Mouse (Mus musculus) T-helper 1 cell (primary cell): ENCODE results near the gene Stx7.
"Not testable (repeated sequence)": the region's sequence is repeated elsewhere in the genome, so short reads cannot be mapped to it uniquely, and the experiment has no call there.

ENCODE experiments used
- in situ Hi-C: fragments of 300-600 bp; cut with MboI, MseI; formaldehyde crosslinking; loops from one replicate; pipeline ENCODE4 v1.15.1; 2025; ENCODE audit warnings: high pct_unique_total_duplicates

Stx7 gene

DNA sequence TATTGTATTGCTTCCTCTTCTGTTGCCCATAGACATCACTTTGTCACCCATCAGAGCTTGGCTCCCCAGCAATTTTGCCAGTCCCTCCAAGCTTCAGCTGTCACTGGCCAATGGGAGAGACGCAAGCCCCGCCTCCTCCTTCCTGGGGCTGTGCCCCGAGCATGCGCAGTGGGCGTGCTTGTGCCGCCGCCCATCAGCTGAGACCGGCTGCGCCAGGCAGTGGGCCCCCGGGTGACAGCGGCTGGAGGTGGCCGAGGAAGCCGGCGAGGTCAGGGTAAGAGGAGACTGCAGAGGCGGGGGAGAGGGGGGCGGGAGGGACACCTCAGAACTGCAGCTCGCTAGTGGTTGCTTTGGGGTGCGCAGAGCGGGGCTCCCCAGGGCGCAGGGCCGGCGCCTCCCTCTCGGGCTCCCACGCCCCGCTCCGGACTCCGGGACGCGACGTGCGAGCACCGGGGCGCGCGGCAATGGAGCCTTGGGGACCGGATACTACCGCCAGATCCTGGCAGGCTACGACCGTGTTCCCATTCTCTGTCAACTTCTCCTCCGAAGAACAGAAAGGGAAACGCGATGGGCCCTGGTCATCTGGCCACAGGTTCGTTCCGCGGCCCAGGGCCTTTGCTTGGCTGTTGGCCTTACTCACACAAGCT, at the start of gene Stx7:
Gene Stx7 (plus strand): TSS at position 168 of the 647 bp plus-strand sequence.
- in situ Hi-C loops = no loop called here

DNA sequence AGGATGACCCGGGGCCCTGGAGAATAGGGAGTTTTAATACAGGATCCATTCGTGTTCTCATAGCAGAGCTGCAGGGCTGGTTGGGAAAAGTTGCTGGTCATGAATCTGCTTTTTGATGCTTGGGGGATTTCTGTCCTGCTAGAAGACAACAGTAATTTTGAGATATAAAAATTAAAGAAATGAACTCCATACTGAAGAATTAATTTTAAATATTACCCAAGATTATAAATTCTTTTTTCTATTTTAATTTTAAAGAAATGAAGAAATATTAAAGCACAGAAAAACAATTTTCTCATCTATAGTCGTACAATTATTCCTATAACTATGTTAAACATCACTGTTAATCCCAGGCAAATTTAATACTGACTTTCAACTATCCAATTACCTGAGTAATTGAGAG, 47.3 kb upstream of the Stx7 start, which contains the start of gene Taar8c:
Gene Taar8c (minus strand): TSS at position 101 of the 400 bp plus-strand sequence.
- in situ Hi-C loops = not testable (repeated sequence)

DNA sequence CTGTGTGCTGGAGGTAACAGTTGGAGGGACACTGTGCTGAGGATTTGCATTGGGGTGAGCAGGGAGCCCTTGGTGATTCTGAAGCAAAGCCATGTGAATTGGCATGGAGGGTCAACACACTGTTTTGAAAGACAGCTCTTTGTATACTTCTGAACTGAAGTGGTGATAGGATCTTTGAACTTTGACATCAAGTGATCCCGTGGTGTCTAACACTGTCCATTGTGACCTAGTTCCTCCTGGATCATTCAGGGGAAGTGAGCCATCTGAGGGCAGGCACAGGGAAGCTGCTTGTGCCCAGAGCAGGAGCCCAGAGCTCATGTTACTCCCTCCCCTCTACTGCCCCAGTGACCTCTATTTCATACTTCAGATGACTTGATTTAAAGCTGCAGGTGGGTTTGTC, 45.8 kb upstream of the Stx7 start:
- in situ Hi-C loops = not testable (repeated sequence)

DNA sequence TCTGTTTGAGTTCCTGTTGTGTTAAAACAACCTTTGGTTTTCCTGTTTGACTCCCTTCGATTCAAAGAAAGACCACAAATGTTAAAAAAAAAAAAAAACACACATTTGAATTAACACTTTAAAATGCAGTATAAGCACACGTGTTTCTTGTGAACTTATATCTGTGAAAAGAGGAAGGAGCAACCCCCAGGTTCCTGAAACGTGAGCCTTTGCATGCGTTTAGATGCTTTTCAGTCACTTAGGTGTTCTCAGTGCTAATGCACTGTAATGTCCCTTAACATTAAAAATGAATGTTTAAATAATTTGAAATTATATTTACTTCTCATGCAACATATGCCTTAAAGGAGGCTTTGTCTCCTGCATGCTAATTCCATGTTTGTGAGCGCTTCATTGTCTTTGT, 41.4 kb upstream of the Stx7 start:
- in situ Hi-C loops = no loop called here

DNA sequence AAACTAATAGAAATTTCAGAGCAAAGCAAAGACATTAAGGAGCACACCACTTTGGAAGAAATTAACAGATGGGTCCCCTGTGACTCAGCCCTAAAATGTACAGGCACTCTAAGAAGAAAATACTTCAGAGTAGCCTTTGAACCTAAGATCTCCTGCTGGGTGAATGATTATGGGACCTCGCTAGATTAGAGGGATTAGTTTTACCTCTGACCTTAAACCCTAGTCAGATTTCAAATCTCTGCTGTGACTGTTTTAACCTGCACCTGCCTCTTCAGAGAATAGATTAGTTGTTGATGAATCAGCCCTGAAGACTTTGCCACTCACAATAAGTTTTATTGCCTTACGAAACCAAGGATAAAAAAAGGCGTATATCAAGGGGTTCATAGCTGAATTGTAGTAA, 40.9 kb upstream of the Stx7 start:
- in situ Hi-C loops = no loop called here

DNA sequence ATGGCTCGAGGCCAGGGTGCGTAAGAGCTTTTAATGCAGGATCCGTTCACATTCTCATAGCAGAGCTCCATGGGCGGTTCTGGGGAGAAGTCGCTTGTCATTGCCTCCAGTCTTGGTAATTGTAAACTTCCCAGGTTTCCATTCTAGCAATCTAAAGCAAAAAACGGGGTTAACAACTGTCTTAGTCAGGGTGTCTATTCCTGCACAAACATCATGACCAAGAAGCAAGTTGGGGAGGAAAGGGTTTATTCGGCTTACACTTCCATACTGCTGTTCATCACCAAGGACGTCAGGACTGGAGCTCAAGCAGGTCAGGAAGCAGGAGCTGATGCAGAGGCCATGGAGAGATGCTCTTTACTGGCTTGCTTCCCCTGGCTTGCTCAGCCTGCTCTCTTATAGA, 39.7 kb upstream of the Stx7 start, which contains the start of gene Taar9:
Gene Taar9 (minus strand): TSS at position 101 of the 400 bp plus-strand sequence.
- in situ Hi-C loops = not testable (repeated sequence)

DNA sequence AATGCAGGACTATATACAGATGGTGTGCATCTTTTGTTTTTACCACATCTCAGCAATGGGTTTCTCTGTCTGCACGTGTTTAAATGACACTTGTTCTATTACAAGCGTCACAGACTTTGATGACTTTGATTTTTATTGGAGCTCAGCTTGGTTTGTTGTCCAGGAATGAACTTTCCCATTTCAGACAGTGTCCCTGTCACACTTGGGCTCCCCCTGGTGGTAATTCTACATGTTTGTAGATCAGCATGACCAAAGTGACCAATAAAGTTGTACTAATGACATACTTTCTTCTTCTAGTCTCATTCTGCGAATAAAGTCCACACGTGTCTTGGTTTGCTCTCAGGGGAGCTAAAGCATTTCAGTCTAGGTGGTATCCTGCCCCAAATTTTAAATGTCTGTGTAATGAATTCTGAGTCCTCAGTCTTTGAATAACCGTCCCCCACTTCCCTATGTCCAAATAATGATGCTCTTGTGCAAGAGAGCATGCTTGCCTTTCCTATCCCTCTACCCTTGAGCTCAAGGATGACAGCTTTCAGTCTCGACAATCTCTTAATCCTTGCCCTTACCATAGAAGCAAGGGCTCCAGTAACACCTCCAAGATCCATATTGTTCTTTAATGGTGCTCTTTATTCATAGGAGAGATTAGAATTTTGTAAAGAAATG, 37.9 kb upstream of the Stx7 start:
- in situ Hi-C loops = no loop called here

DNA sequence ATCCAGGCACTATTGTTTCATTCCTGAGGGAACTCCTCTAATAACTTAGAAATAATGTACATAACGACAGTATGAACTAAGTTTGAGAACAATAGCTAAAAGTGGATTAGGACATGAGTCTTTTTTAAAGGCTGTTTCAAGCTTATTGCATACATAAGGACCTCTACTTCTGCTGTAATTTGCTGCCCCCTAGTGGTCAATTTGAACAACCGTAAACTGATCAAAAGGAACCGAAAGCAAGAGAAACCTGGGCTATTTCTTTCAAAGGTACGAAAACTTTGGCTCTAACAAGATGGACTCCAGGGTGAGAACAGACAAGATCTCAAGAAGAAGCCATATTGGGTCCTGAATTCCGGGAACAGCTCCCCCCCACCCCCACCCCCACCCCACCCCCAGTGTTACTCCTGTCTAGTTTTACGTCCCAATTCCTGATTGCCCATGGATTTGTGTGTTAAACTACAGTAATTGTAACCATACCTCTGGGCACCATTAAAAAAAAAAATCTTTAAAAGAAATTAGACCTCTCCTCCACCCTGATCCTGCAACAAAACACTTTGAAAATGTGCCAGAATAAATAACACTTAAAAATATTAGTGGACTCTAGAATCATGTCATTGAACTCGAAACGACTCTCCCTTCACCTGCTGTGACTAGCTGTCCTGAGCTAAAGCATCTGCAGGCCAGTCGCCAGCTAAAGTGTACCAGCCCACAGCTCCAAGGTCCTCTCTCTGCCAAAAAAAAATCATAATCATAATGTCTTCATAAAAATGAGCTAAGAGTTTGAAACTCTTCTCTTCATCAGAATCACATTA, 17.4 kb upstream of the Stx7 start:
- in situ Hi-C loops = no loop called here

DNA sequence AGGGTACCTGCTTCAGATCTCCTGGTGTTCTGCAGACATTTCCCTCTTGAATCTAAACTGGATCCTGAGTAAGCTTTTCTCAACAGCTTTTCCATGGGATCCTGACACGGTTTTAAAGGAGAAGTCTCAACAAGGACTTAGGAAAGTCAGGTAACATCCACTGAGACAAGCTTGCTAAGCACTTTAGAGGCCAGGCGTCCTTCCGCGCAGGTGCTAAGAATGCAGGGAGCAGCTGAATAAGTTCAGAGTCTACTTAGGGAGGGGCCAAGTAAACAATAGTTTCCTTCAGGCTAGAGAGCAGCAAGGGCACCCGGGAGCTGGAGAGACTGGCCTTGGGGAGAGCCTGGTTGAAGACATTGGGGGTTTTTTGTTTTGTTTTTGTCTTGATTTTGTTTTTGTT, 16.8 kb upstream of the Stx7 start:
- in situ Hi-C loops = no loop called here

DNA sequence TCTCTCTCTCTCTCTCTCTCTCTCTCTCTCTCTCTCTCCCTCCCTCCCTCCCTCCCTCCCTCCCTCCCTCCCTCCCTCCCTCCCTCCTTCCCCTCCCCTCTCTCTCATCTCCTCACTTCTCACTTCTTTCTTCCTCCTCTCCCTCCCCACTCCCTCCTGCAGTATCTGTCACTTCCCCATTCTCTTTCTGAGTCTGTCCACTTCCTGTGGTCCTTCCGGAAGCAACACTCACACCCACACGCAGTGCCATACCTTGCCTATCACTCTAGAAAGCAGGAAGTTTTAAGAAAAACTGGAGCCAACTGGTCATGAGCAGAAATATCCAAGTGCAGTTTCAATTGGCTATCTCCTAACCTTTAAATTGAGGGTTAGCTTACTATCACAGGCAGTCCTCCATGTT, 16.0 kb upstream of the Stx7 start:
- in situ Hi-C loops = no loop called here

DNA sequence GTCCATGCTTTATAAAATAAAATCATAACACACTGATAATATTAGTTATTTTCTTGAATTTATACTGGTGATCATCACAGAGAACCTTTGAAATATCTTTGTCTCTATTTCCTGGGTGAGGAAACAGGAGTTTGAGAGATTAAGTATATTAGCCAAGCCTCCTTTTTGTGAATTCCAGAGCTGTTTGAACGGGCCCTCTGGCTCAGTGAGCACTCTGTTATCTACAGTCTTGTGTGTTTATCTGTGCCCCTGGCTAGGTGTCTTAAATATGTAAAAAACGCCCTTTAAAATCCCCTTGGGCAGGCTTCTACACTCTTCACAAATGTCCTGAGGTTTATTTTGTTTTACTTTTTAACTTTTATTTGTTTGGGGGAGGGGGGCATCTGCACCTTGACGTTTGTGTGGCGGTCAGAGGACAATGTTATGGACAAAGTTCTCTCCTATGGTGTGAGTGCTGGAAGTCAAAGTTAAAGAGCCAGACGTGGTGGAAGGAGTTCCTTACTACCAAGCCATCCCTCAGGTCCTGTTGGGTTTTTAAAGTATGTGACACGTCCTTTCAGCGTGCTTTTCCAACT, 14.9 kb upstream of the Stx7 start:
- in situ Hi-C loops = no loop called here

DNA sequence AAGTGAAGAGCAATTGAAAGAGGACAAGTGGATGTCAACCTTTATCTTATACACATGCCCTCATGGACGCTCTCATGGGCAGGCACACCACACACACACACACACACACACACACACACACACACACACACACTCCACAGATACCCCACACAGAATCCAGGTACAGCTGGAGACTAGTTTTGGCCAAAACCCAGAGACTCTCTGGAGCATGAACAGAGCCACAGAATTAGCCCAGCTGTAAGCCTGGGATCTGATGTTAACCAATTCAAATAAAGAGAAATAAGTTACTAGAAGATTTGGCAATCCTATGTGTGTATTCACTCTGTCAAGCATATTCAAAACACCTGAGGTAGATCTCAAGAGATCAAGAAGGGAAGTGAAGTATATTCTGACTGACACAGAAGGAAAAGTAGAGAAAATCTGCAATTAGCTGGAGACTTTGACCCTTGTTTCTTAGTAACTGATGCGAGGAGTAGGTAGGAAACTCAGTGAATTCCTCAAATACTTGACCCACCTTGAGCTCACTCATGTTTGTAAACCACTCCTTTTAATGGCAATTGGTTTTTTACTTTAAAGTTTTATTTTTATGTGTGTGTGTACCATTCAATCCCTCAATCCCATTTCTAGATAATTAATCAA, 10.4 kb upstream of the Stx7 start:
- in situ Hi-C loops = loop anchor here (5.0 kb wide), 1 partner anchor 321 kb away; no protein-coding TSS in a partner anchor

DNA sequence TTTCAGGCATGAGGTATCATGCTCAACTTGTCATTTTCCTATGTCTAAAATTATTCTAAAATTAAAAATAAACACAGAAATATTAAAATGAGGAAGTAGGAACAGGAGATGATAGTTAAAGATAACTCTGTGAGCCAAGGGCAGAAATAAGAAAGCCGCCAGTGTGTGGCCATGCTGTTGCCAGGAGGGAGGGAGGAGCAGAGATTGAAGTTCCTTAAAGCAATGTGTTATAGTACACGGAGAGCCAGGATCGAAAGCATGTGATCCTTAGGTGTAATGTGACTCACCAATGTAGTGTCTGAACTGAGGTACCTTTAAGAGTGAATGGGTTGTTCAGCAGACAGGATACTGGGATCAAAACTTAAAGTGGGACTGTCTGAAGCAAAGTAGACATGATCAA, 6.4 kb upstream of the Stx7 start:
- in situ Hi-C loops = no loop called here

DNA sequence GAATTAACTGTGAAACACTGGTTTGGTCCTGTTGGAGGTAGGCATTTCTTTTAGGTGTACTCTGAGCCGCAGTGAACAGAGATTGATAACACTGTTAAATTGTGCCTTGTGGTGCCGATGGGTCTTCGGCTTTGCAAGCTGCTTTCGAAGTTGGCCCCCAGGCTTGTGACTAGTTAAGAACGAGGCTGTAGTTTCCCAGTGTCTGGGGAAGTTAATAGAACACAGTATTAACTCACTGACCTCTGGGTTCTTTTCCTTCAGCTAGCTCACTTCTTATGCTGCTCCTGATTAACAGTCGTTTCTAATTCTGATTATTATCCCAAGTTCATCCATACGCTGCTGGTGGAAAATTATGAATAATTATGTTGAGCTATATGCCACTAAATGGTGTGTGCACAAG, 984 bp downstream of the Stx7 start:
- in situ Hi-C loops = no loop called here

DNA sequence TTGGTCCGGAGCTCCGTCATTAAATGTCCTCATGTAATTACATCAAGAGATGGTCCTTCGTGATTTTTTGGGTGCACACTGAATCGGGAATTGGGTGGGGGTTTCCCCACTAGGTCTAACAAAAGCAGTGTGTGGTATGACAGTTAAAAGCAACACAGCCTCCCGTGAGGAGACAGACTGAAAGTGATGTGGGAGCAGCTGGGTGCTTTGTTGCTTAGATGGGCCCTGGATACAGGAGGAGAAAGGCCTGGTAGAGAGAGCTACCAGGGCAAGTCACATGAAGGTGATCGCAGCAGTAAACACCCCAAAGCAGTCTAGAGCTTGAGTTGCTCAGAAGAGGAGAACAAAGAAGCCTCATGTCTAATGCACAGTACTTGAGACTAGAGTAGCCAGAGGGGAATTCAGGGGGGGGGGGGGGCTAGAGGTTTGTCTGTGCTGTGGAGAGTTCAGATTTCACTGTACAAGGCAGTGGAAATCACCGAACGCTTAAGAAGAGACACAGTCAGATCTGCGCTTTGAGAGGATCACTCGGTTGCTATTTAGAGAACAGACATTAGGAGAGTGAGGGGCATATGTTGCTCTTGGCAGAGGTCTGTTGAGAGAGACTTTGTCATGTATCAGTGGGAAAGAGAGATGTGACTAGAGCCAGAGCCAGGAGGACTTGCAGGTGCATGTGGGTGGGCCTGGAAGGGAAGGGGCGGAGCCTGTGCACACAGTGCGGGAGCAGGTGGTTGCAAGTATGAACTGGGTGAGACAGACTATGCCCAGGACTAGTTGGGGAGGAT, 9.6 kb downstream of the Stx7 start:
- in situ Hi-C loops = no loop called here

DNA sequence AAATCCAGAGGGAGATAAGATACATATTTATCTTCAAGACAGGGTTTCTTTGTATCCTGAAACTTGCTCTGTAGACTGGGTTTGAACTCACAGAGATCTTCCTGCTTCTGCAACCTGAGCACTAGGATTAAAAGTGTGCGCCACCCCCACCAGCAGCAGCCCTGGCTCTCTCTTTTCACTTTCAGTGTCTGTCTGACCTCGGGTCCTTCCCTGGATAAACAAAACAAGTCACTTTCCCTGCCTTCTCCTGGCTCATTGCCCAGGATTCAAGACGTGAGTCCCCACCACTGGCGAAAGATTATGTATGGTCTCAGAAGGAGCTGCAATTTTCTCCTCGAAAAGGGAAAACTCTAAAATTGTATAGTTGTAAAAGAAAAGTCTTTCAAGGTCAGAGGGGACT, 10.5 kb downstream of the Stx7 start:
- in situ Hi-C loops = no loop called here

DNA sequence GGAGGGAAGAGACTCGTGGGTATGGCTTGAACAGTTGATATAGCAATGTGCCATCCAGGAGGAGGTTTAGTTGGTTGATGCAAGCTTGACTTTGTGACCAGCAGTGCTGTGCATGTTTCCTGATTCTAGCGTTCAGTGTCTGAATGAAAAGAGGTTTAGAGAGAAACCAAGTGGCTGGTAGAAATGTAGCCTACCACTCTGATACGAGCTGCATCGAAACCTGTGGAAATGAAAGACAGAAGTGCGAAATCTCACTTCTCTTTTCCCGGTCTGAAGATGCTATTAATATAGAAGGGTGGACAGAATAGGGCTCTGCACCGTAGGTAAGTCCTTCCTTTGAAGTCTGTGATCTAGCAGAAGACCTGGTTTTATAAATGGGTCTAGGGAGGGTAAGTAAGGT, 11.2 kb downstream of the Stx7 start:
- in situ Hi-C loops = no loop called here

DNA sequence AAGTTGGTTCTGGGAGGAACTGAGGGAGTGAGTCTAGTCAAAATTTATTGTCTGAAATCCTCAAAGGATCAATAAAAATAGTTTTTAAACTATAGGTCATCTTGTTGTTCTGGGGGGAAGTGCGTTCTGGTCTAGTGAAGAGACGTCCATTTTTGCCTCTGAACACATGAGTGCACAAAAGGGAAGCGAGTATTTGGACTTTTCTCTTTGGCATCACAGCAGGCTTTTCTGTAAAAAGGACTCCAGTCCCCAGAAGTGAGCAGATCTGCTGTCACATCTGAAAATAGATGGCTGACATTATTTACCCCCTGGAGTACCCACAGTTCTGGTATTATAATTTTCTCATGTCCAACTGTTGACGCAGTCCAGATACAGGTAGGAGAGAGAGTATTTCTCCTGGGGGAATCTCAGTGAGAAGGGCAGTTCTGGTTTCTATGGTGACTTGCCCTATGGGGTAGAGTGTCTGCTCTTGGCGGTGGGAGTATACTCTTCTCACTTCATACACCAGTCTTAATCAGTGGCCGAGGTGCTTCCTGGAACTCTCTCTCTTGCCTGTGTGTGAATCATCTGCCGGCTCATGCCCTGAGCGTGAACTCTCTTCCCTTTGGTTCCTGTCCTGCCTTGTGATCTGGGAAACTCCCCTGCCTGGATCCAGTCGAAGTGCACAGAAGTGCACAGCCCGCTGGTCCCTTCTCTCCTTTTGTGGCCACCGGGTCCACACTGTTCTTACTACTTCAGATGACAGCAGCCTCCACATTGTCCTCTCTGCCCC, 15.2 kb downstream of the Stx7 start:
- in situ Hi-C loops = no loop called here

DNA sequence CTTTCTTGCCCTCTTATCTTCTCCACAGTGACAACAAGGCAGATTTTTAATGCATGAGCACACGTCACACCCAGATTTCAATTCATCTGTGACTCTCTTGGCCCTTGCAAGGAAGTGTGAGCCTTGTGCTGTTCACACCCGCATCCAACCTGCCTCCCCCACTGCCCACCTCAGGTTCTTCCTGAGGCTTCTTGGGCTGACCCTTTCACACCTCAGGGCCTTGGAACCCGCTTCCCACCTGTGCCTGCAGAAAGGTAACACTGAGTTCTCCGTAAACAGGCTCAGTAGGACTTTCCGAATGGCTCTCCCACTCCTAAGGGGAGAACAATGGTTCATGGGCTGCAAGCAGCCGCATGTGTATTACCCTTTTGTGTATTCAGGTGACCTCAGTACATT, 15.8 kb downstream of the Stx7 start:
- in situ Hi-C loops = no loop called here

DNA sequence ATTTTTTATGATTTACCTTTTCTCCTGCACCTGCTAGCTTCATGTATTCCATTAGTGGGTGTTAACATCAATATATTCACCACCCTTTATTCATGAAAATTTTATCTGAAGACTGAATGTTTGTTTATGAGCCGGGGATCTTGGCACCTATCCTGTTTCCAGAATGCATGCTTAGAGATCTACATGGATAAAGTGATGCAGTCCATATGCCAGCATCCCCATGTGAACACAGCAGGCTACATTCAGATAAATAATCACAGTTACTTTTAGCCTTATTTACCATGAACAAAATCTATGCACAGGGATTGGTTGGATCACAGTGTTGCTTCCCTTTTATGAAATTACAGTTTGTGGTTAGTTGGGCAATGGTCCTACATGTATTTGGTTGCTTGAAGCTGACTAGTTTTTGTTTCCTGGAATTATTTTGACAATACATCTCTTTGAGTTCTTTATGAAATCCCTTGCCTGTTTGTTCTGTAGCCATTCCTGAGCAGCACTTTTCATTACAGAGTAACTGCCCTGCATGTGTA, 16.5 kb downstream of the Stx7 start:
- in situ Hi-C loops = no loop called here
